Mouse (Mus musculus): ENCODE data around the gene Pcsk6. TPM values are rescaled to one million over a fixed set of nuclear protein-coding genes. Genes with fewer than 3 reads are reported as not detected.
"Not testable (repeated sequence)": the region's sequence is repeated elsewhere in the genome, so short reads cannot be mapped to it uniquely, and the experiment has no call there.

Gene Pcsk6
- 10 to 100 TPM; 62.8 to 69.7 TPM for total RNA-seq (2021)
- long read RNA-seq, experiment 1, full-length matches to known transcripts, result 26 of 43 reads
- long read RNA-seq, experiment 1, partial matches to known transcripts, result 16 of 43 reads
- long read RNA-seq, experiment 1, other reads (novel, unspliced or antisense), result 1 of 43 reads
- long read RNA-seq, experiment 2, full-length matches to known transcripts, result 13 of 23 reads
- long read RNA-seq, experiment 2, partial matches to known transcripts, result 10 of 23 reads
- long read RNA-seq, experiment 2, other reads (novel, unspliced or antisense), result 0 of 23 reads

DNA sequence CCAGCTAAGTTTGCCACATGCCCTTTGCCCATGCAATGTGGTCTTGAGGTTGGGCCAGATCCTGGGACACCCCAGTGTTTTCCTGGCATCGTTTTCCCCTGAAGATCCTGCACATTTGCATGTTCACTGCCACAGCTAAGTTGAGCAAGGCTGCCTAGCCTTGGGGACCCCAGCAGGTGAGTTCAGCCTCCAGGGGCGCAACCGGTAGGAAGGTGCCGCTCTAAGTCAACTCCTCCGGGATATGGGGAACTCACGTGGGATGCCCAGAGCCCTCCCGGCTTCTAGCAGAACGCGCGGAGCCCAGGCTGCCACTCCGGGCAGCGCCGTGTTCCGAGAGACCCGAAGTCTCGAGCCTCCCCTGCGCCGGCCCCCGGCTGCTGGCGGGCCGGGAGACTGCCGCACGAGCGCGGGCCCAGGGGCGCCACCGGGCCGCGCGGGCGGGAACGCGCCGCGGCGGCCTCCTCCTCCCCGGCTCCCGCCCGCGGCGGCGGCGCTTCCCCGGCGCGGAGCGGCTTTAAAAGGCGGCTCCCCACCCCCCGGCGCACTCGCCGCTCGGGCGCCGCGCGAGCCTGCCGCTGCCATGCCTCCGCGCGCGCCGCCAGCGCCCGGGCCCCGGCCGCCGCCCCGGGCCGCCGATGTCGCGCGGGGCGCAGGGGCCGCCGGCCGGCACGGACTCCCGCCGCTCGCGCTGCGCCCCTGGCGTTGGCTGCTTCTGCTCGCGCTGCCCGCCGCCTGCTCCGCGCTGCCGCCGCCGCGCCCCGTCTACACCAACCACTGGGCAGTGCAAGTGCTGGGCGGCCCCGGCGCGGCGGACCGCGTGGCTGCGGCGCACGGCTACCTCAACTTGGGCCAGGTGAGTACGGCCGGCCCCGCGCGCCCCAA lies at the start of gene Pcsk6:
Gene Pcsk6 (plus strand): TSS at position 144 of the 882 bp plus-strand sequence.
- intact Hi-C loops (cut with DNase I), result loop anchor here (5.0 kb wide), 3 partner anchors 40 to 195 kb away; partner anchors contain the start of gene Snrpa1
- peak; percentile 61 to 79 for DNase-seq

DNA sequence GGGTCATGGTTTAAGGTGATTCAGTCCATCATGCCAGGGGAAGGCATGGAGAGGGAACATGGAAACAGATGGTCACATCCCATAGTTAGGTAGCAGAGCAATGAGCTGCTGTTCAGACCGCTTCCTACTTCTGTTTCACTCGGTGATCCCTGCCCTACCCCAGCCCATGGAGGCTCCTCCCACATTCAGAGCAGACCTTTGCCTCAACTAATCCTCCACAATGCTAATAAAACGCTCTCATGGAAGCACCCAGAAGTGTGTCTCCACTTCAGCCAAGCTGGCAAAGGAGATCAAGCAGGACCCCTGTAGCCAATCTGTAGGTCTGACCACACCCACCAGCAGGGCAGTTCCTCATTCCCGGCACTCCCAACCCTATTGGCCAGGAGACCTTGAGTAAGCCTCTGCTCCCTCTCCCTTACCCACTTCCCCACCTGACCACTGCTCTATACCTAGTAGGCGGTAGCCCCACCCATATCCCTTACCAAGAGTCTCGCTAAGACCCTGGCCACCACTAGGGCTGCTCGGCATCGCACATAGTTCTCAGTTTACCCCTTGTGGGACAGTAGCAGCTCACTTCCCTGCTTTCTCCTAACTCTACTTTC lies 47.8 kb upstream of the Pcsk6 start:
- DNase-seq, result no peak
- intact Hi-C loops (cut with DNase I), result no loop called here

DNA sequence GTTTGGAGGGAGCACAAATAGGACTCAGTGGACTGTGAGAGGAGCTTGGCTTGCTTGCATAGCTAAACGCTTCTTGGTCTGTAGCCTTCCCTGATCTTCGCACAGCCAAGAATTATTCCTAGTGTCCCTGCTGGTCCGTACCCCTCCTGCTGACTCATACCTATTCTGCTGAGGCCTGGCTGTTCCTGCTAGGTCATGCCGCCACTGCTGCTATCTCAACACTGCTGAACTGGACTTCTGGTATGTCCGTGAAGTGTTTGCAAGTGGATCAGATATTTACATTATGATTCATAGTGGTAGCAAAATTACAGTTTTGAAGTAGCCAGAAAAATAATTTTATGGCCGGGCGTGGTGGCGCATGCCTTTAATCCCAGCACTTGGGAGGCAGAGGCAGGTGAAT lies 44.0 kb upstream of the Pcsk6 start:
- no peak for DNase-seq
- intact Hi-C loops (cut with DNase I), result no loop called here

DNA sequence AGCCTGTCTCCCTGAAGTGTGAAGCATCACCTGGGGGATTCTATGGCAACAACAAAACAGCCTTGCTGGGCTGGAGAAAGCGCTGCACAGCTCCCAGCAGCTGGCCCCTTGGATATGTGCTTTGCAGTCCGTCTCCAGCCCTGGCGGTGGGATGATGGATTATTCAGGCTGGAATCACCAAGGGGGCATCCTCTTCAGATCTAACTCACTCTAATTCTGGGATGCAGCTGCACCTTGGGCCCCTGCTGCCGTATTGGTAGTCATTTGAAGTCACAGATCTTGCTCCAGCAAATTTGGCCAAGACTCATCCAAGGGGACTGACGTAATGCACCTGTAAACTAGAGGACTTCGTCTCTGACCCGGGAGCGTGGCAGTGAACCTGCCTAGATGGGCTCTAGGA lies 41.1 kb upstream of the Pcsk6 start:
- DNase-seq, result no peak
- intact Hi-C loops (cut with DNase I), result no loop called here

DNA sequence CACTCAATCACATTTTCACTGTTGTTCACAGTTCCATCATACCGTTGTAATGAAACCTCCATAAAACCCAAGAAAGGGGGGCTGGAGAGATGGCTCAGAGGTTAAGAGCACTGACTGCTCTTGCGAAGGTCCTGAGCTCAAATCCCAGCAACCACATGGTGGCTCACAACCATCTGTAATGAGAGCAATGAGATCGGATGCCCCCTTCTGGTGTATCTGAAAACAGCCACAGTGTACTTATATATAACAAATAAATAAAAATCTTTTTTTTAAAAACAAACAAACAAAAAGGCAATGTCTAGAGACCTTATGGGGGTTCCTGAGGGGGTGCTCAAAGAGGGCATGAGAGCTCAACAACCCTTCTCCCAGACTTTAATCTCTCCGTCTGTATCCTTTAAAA lies 39.6 kb upstream of the Pcsk6 start:
- DNase-seq; intact Hi-C loops (cut with DNase I): not testable (repeated sequence)

DNA sequence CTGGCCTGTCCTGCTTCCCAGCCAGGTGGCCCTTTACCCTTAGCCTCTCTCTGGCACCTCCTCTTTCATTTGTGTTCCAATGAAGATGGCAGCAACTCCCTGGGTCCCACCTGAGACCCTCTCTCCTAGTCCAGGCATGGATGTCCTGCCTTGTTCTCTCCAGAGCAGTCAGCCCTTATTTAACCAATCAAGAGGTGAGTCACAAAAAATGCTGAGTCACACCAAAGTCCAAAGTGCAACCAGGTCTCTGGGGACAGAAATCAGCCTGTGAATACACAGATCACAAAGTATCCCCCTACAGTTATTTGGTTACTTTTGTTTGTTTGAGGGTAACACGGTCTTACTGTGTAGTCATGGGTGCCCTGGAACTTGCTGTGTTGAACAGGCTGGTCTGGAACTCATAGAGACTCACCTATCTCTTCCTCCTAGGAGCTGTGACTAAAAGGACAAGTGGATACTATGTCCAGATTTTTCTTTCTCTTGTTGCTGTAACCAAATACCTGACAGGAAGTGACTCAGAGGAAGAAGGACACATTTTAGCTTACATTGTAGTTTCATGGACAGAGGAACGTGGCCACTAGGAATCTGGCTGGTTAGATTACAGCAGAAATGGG lies 38.9 kb upstream of the Pcsk6 start:
- DNase-seq, result no peak
- intact Hi-C loops (cut with DNase I), result no loop called here

DNA sequence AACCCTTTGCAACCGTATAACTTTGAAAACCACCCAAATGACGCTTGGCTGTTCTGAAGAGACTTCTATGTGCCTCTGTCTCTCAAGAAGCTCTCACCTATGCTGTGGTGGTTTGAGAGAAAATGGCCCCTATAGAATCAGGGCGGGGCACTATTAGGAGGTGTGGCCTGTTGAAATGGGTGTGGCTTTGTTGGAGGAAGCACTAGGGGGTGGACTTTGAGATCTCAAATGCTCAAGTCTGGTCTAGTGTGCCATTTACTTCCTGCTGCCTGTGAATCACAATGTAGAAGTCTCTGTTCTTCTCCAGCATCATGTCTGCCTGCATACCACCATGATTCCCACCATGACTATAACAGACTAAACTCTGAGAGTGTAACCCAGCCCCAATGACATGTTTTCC lies 21.8 kb upstream of the Pcsk6 start:
- intact Hi-C loops (cut with DNase I), result no loop called here

DNA sequence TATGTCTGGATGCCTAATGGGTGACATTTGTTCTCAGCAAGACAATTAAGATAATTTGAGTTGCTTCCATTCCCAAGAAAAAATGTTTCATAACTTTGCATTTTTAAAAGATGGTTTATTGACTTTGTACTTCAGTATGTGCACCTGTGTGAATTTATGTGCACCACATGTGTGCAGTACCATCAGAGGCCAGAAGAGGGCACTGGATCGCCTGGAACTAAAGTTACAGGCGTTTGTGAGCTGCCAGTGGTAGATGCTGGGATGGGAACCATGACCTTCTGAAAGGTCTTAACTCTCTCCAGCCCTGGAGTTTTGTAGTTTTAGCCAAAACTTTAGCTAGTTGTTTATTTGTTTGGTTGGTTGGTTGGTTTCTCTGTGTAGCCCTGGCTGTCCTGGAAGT lies 18.3 kb upstream of the Pcsk6 start:
- intact Hi-C loops (cut with DNase I), result no loop called here
- no peak for DNase-seq

More for the DNA sequence above, 21.8 kb upstream of the Pcsk6 start:
- DNase-seq, result no peak

DNA sequence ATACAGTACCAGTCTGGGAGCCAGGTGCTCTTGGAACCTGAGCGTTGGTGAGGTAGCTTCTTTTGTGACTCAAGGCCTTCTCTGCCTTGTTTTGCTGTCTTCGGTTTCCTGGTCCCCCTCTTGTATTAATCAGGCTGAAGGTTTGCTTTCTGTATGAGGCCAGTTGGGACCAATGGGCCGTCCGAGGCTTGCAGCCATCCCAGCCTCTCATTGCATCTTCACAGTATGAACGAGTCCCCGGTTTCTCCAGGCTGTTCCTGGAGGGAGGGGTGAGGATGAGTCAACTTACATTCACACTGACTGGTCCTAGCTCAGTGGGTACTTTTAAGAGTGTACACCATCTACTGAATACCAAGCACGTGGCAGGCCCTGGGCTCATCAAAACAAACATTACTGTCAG lies 553 bp upstream of the Pcsk6 start:
- no peak for DNase-seq
- intact Hi-C loops (cut with DNase I), result loop anchor here (5.0 kb wide), 3 partner anchors 41 to 196 kb away; partner anchors contain the start of gene Snrpa1

DNA sequence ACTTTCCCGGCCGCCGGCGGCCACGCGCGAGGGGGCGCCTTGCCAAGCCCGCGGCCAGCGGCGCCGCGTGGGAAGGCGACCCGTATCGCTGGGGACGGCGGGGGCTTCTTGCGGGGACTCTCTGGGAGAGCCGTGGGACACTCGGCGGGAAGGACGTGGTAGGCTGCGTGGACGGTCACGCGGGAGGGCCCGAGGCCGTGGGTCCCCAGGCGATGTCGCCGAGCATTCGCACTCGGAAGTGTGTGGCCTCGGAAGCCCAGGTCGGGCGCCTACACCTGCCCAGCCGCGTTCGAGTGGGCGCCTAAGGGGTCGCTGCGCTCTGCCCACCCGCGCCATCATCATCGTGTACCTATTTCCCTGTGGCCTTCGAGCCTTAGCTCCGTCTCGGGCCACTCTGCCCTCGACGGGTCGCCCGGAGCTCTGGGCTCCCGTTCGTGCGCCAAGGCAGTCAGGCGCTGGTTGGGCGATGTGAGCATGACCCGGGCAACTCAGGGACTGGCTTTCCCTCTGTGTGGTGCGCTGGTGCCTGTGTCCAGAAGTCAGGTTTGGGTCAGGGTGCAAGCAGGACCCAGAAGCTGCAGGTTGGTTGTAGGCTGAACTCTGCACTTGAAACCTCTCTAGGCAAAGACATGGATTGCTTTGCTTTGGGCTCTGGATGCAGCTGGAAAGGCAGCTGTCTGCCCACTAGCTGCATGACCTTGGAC lies 1.1 kb downstream of the Pcsk6 start:
- intact Hi-C loops (cut with DNase I), result loop anchor here (5.0 kb wide), 3 partner anchors 40 to 195 kb away; partner anchors contain the start of gene Snrpa1
- DNase-seq, result no peak

DNA sequence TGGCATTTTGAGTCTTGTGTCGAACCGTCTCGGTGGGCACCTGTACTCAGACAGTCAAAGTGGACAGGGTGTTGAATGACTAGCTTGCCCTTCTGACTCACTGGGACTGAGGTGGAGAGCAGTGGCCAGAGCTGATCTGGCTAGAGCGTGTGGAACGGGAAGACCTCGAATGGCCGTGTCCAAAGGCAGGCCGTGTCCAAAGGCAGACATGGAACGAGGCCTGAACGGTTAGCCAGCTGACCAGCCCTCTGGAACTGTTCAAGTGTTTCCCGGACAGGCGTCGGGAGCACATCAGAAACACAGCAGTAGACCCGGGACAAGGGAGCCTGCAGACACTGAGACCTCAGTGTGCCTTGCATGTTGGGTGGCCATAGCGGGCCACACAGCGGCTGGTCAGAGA lies 7.6 kb downstream of the Pcsk6 start:
- intact Hi-C loops (cut with DNase I), result no loop called here
- DNase-seq, result peak; percentile 40 to 51

DNA sequence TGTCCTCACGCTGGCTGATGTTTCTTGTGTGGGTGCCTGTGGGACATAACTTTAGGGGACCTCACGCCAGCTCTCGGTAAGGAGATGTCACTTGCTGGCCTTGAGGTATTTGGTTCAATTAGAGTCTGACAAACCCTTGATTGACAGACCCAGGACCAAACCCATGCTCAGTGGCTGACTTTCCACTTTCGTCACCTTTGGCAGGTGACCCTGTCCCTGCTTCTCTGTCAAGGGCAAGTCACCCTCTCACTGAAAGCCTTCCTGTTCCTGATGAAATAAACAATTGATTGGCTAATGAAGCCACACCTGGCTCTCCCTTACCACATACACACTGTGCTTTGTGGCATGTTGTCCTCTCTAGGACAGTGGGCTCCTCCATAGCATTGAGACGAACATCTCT lies 8.3 kb downstream of the Pcsk6 start:
- DNase-seq, result no peak

DNA sequence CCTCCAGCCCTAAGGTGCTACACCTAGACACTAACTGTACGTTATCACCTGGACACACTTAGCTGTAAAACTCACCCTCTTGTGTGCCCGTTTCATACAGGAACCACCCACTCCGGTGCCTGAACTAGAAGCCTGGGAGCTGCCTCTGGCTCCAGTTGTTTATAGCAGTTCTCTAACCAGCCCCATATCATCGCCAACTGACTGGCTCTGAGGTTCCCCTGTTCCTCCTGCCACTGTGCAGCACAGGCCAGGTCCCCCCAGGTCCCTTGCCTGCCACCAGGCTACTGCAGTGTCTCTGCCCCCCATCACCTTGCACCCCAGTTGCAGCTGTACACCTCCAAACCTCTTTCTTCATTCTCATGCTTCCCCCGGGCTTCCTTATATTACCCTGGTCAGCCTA lies 8.7 kb downstream of the Pcsk6 start:
- no peak for DNase-seq
- intact Hi-C loops (cut with DNase I), result no loop called here

More for the DNA sequence above, 8.3 kb downstream of the Pcsk6 start:
- intact Hi-C loops (cut with DNase I), result no loop called here

DNA sequence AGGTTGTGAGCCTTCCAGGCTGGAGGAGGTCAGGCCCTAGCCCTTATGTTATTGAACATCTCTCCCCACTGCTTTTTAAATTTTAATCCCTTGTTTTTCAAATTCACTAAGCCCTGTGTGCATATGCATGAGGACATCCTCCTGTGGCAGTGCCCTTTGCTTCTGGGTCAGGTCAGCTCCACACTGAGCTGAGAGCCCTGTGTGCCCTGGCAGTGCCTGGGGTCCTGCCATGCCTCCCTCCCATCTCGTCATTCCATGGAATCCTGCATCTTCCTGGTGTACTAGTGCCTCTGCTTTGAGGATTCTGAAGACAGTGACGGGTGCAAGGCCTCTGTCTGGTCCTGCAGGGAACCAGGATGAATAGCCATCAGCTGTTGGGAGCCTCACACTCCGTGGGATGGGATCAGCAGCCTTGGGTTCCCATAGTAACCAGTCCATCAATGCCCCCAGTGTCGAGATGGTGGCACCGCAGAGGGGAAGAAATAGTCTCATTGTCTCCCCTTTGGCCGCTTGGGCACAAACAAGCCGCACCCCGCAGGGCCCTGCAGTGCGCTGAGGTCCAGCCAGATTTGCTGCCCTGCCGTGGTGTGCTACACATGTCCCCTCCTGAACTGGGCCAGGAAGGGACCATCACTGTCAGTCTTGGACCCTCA lies 9.5 kb downstream of the Pcsk6 start:
- no peak for DNase-seq
- intact Hi-C loops (cut with DNase I), result no loop called here

DNA sequence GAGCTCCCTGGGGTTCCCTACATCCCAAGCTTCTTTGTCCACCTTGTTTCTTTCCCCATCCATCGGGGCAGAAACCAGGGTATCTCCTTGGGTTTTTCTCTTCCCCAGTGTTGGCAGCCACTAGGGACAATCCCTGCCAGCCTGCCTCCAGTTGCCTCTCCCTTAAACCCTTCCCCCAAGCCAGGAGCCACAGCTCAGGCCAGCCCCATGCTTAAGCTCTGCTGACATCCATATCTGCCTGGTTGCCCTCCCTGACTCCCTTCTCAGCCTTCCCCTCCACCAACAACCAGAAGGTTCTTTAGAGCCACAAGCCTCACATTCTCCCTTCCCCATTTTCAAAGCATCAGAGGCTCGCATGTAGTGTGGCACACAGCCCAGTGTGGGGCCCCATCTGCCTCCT lies 10.3 kb downstream of the Pcsk6 start:
- no peak for DNase-seq
- intact Hi-C loops (cut with DNase I), result no loop called here

DNA sequence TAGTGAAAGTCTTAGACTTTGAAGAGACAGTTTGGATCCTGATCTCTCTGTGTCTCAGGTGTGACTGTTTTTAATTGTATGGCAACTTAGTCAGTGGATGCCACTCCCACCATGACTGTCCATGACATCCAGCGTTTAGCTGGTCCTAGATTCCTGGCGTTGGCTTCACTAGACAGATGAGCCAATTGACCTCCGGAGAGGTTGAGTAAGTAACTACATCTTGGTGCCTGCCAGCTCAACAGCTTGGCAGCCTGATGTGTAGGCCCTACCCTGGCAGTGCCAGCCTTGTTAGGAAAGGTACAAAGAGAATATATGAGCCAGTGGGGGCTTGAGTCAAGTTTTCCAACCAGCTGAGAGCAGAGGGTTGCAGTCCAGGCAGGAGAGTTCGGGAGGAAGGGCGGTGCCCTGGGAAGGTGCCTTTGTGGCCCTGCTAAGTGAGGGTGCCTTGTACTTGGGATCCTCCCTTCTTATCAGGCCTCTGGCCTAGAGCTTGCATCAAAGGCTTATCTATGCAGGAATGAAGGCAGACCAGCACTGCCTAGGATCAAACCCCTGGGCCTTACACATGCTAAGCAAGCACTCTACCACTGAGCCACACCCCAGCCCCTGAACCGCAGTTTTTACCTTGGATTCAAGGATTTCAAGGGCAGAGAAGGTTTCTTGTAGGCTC lies 11.8 kb downstream of the Pcsk6 start:
- DNase-seq, result no peak
- intact Hi-C loops (cut with DNase I), result no loop called here

DNA sequence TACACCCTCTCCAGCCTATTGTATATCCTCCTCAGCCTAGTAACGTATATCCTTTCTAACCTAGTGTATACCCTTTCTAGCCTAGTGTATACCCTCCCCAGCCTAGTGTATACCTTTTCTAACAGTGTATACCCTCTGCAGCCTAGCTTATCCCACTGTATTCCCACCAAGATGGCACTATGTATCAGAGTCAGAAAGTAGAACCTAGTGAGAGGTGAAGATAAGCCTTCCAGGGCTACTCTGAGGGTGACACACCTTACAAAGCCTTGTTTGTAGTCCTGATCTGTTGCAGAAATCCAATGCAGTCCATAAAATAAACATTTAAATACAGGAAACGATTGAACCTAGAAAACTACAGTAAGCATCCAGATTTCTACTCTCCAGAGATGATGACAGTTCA lies 12.4 kb downstream of the Pcsk6 start:
- intact Hi-C loops (cut with DNase I), result no loop called here
- no peak for DNase-seq

DNA sequence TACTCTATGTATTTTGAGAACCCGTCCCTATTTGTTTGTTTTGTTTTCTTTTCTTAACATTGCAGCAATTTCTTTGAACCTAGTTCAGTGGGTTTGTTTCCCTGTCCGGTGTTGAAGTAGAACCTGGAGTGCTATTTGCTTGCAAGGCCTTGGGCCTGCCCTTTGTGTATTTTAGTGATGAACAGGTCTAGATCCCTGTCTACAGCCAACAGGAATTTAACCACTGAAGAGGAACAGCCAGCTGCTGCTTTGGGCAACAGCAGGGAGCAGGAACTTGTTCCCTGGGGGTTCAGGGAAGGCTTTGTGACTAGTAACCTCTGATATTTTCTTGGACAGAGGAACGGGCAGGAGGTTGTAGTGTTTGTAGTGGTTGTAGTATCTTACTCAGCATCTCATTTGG lies 15.1 kb downstream of the Pcsk6 start:
- intact Hi-C loops (cut with DNase I), result no loop called here
- no peak for DNase-seq

DNA sequence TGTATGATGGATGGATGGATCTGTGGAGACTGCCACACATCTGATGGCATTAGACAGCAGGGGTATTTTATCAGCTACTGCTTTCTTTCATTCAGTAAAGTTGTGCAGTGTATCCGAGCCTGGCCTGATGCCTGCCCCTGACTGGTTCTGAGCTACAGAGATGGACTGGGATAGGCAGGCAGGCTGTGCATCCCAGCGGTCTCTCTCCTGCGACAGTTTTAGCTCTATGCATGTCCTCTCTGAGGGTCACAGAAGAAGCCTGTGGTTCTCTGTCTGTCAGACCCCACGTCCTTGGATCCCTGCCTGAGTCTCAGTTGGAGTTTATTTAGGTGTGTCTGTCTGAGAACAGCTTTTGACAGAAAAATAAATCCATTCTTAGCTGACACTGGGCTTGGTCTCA lies 16.7 kb downstream of the Pcsk6 start:
- DNase-seq, result no peak
- intact Hi-C loops (cut with DNase I), result no loop called here
